Mouse (Mus musculus) R1 (cell line): Measurements from ENCODE around the gene Gm20509.
A peak's percentile ranks its signal among the peaks of the same experiment; 100 is the strongest.
"Not testable (repeated sequence)": the region's sequence is repeated elsewhere in the genome, so short reads cannot be mapped to it uniquely, and the experiment has no call there.

Experiments
- DNase-seq: peaks from one replicate; pipeline ENCODE4 v3.0.0-alpha.2; 2018; ENCODE audit warnings: low read depth, low spot score

Gm20509 gene

GRCm38 (mm10) chr9:73101536-73101935 lies 734 bp upstream of the Gm20509 start, which contains the start of gene Khdc3:
Gene Khdc3 (plus strand): TSS chr9:73101836.
- no peak for DNase-seq

GRCm38 (mm10) chr9:73103159-73103879 lies 1.0 kb downstream of the Gm20509 start:
- no peak for DNase-seq

GRCm38 (mm10) chr9:73103880-73104198 lies 1.6 kb downstream of the Gm20509 start:
- no peak for DNase-seq

GRCm38 (mm10) chr9:73105141-73105540 lies 2.9 kb downstream of the Gm20509 start:
- no peak for DNase-seq

- no peak for DNase-seq
These were observed 3.5 kb downstream of the Gm20509 start for GRCm38 (mm10) chr9:73105771-73106170.

GRCm38 (mm10) chr9:73112919-73113906 lies 10.9 kb downstream of the Gm20509 start, which contains the start of gene Rsl24d1:
Gene Rsl24d1 (plus strand): TSS chr9:73113426.
- DNase-seq, result peak; percentile 99

- not testable (repeated sequence) for DNase-seq
These were observed 14.4 kb downstream of the Gm20509 start for GRCm38 (mm10) chr9:73116704-73117103.

- peak; percentile 51 for DNase-seq
These were observed 15.7 kb downstream of the Gm20509 start for GRCm38 (mm10) chr9:73118012-73118411.

GRCm38 (mm10) chr9:73121735-73122134 lies 19.5 kb downstream of the Gm20509 start:
- peak; percentile 77 for DNase-seq

- peak; percentile 91 for DNase-seq
These were observed 22.8 kb downstream of the Gm20509 start for GRCm38 (mm10) chr9:73125043-73125570.

- DNase-seq, result no peak
These were observed 25.2 kb downstream of the Gm20509 start for GRCm38 (mm10) chr9:73127457-73127856.

- no peak for DNase-seq
These were observed 27.6 kb downstream of the Gm20509 start for GRCm38 (mm10) chr9:73129875-73130274.

- DNase-seq, result peak; percentile 35
These were observed 28.3 kb downstream of the Gm20509 start for GRCm38 (mm10) chr9:73130529-73130928.

GRCm38 (mm10) chr9:73137341-73137886 lies 35.1 kb downstream of the Gm20509 start:
- no peak for DNase-seq

- DNase-seq, result peak; percentile 34
These were observed 52.1 kb downstream of the Gm20509 start for GRCm38 (mm10) chr9:73154347-73154746.

GRCm38 (mm10) chr9:73157968-73158367 lies 55.7 kb downstream of the Gm20509 start:
- peak; percentile 64 for DNase-seq

- DNase-seq, result peak; percentile 72
These were observed 57.0 kb downstream of the Gm20509 start for GRCm38 (mm10) chr9:73159265-73159664.

- DNase-seq, result peak; percentile 89
These were observed 60.5 kb downstream of the Gm20509 start for GRCm38 (mm10) chr9:73162571-73163333.

- no peak for DNase-seq
These were observed 63.4 kb downstream of the Gm20509 start for GRCm38 (mm10) chr9:73165631-73166030.
